Mouse (Mus musculus): ENCODE measurements around the gene Arhgef10l. TPM values are rescaled to one million over a fixed set of nuclear protein-coding genes. Genes with fewer than 3 reads are reported as not detected.

Arhgef10l gene
- polyA plus RNA-seq, 1 experiment from 2014 or later, result 15.0 TPM

DNA sequence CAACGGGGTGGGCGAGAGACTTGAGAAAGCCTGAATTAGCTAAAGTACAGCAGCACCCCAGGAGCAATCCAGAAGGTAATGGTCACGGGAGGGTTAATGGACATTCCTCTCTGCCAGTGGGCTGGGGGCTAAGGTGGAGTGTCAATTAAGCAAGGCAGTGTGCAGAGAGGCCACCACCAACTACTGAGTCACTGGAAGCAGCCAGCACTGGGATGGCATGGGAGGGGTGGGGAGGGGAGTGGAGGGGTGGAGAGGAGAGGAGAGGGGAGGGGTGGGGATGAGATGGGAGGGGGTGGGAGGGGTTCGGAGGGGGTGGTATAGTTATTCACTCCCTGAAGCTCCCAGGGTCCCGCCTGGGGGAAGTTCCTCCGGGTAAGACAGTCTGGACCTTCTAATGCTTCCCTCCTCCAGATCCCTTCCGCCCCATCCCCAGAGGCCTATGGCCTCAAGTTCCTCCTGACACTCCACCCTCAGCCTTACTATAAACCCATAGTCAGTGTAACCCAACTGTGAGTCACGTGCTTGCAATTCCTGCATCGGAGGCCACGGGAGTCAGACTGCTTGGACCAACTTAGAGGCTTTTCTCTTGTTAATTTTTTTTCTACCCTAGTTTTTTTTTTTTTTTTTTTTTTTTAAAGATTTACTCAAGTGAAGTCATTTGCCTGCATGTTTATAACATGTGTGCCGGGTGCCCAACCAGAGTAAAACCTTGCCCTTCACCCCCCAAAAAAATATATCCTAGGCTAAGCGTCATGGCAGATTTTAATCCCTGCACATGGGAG lies 22.4 kb upstream of the Arhgef10l start:
- no peak overlapping the region for H3K4me3 ChIP-seq (ENCODE audit: low read depth, low read length)
- no peaks in the 10 kb centered on the region for H3K9me3 ChIP-seq (replicated peaks; ENCODE audit: control insufficient read depth, low read length)
- no peak overlapping the region for H3K27ac ChIP-seq (ENCODE audit: low read depth, low read length)
- H3K4me2 ChIP-seq (ENCODE audit: low read length), result no peak overlapping the region
- WGBS, result 64% methylated on average over 11 of the region's 12 CpGs
- H3K4me1 ChIP-seq (ENCODE audit: control insufficient read depth, insufficient read depth, low read length), result peaks cover 6% of the 10 kb centered on the region; the same call in 1 of the 2 replicates
- no peaks in the 10 kb centered on the region for H3K36me3 ChIP-seq (ENCODE audit: control insufficient read depth, insufficient read depth, low read length)
- no peak overlapping the region for H3K9ac ChIP-seq (ENCODE audit: low read length)
- DNase-seq (ENCODE audit: low spot score) (no peak), ATAC-seq (no peak)
- no peaks in the 10 kb centered on the region for H3K27me3 ChIP-seq (replicated peaks; ENCODE audit: control insufficient read depth, insufficient read depth, low read length)

DNA sequence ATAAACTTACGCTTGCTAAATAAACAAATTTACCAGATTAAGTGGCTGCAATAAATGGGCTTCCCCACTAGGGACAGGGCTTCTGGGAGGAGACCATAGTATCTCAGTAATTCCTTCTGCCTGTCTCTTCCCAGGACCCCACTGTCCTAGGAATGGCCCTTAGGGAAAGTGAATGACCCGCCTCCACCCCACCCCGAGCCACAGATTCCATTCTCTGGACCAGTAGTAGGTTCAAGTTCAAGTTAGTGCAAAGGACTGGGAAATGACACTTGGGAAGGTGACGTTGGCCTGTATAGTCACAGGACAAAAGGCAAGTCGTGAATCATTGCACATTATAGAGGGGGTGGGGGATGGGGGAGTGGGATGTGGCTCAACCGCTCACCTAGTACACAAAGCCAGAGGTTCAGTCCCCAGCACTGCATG lies 19.1 kb upstream of the Arhgef10l start:
- no peaks in the 10 kb centered on the region for H3K27me3 ChIP-seq (replicated peaks; ENCODE audit: control insufficient read depth, insufficient read depth, low read length)
- H3K4me3 ChIP-seq (ENCODE audit: low read depth, low read length), result no peak overlapping the region
- DNase-seq (ENCODE audit: low spot score) (no peak), ATAC-seq (no peak)
- no peak overlapping the region for H3K27ac ChIP-seq (ENCODE audit: low read depth, low read length)
- WGBS, result 59% methylated on average over 6 of the region's 6 CpGs
- H3K9ac ChIP-seq (ENCODE audit: low read length), result no peak overlapping the region
- no peak overlapping the region for H3K4me2 ChIP-seq (ENCODE audit: low read length)
- H3K9me3 ChIP-seq (replicated peaks; ENCODE audit: control insufficient read depth, low read length), result no peaks in the 10 kb centered on the region
- H3K4me1 ChIP-seq (ENCODE audit: control insufficient read depth, insufficient read depth, low read length), result peaks cover 6% of the 10 kb centered on the region; the same call in 1 of the 2 replicates
- no peaks in the 10 kb centered on the region for H3K36me3 ChIP-seq (ENCODE audit: control insufficient read depth, insufficient read depth, low read length)

DNA sequence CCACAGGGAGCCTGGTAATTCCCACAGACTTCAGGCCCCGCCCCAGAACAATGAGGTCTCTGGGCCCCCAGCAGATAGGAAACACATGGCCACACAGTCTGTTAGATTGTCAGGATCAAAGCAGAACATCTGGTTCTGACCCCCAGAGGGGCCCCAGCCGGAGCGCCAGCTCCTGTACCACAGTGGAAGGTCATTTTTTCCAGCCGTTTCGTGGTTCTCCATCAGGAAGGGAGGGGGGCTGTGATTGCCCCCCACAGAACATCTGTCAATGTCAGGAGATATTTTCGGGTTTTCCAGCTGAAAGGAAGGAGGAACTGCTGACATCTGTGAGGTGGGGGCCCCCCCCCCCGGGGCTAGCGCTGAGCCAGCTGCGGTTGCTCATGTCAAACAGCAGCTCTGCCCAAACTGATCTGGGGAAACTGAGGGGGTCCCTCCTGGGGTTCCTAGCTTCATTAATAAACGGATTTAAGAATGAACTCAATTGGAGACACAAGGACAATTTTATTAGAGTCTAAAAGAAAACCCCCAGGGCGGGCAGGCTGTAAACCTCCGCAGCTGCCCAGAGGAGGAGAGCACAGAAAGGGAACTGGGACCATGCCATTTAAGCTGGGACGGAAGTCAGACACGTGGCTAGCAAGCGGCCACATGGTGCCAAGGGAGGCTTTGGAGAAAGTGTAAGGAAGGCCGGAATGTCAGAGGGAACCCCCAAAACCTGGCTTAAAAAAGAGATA lies 18.5 kb upstream of the Arhgef10l start:
- peaks cover 6% of the 10 kb centered on the region; the same call in 1 of the 2 replicates for H3K4me1 ChIP-seq (ENCODE audit: control insufficient read depth, insufficient read depth, low read length)
- no peak overlapping the region for H3K4me2 ChIP-seq (ENCODE audit: low read length)
- 26% methylated on average over 16 of the region's 16 CpGs for WGBS
- ATAC-seq (no peak), DNase-seq (ENCODE audit: low spot score) (no peak)
- H3K4me3 ChIP-seq (ENCODE audit: low read depth, low read length), result no peak overlapping the region
- no peaks in the 10 kb centered on the region for H3K27me3 ChIP-seq (replicated peaks; ENCODE audit: control insufficient read depth, insufficient read depth, low read length)
- H3K27ac ChIP-seq (ENCODE audit: low read depth, low read length), result no peak overlapping the region
- no peak overlapping the region for H3K9ac ChIP-seq (ENCODE audit: low read length)
- no peaks in the 10 kb centered on the region for H3K36me3 ChIP-seq (ENCODE audit: control insufficient read depth, insufficient read depth, low read length)
- H3K9me3 ChIP-seq (replicated peaks; ENCODE audit: control insufficient read depth, low read length), result no peaks in the 10 kb centered on the region

DNA sequence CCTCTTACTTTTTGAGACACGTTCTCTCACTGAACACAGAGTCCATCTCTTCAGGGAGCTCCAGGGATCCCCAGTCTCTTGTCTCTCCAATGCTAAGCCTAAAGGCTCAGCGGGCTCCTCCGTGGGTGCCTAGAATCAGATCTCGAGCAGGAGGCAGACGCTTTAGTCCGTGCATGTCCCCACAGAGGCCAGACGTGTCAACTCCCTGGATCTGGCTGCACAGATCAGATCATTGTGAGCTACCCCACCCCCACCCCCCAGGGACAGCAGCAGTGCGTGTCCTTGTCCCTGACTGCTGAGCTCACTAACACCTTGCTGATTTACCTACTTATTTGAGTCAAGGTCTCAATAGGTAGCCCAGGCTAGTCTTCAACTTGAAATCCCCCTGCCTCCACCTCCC lies 17.8 kb upstream of the Arhgef10l start:
- Histone ChIP-seq H3K4me2 (ENCODE audit: low read length) (no peak overlapping the region), H3K36me3 (ENCODE audit: control insufficient read depth, insufficient read depth, low read length) (no peaks in the 10 kb centered on the region), H3K4me3 (ENCODE audit: low read depth, low read length) (no peak overlapping the region), H3K27me3 (replicated peaks; ENCODE audit: control insufficient read depth, insufficient read depth, low read length) (no peaks in the 10 kb centered on the region), H3K4me1 (ENCODE audit: control insufficient read depth, insufficient read depth, low read length) (peaks cover 6% of the 10 kb centered on the region; the same call in 1 of the 2 replicates), H3K9ac (ENCODE audit: low read length) (no peak overlapping the region), H3K9me3 (replicated peaks; ENCODE audit: control insufficient read depth, low read length) (no peaks in the 10 kb centered on the region), H3K27ac (ENCODE audit: low read depth, low read length) (no peak overlapping the region)
- 68% methylated on average over 8 of the region's 8 CpGs for WGBS
- ATAC-seq (no peak), DNase-seq (ENCODE audit: low spot score) (no peak)

DNA sequence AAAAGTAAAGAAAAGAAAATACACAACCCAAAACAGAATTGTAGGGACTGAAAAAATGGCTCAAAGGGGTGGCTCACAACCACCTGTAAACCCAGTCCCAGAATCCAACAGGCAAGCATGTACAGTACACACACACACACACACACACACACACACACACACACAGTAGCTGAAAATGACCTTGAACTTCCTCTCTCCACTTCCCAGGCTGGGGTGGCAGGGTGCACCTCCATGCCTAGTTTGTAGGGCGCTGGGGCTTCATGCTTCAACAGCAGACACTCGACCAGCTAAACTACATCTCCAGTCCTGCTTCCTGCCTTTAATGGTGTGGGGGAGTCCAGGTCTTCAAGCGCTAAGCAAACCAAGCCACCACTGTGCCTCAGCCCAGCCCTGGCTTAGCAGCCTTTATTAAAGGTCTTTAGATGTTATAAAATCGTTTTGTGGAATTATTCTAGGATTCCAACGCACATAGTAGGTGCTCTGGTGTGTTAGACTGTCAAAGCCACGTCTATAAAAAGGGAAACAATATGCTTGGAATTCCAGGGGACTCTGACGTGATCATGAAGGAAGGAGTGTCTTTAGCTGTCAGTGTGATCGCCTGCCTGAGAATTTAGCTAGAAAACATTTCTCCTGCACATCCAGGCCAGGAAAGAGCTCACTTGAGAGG lies 15.1 kb upstream of the Arhgef10l start:
- Histone ChIP-seq H3K27me3 (replicated peaks; ENCODE audit: control insufficient read depth, insufficient read depth, low read length) (no peaks in the 10 kb centered on the region), H3K9me3 (replicated peaks; ENCODE audit: control insufficient read depth, low read length) (no peaks in the 10 kb centered on the region), H3K4me2 (ENCODE audit: low read length) (no peak overlapping the region), H3K36me3 (ENCODE audit: control insufficient read depth, insufficient read depth, low read length) (no peaks in the 10 kb centered on the region), H3K4me3 (ENCODE audit: low read depth, low read length) (no peak overlapping the region), H3K9ac (ENCODE audit: low read length) (no peak overlapping the region), H3K27ac (ENCODE audit: low read depth, low read length) (no peak overlapping the region), H3K4me1 (ENCODE audit: control insufficient read depth, insufficient read depth, low read length) (peaks cover 6% of the 10 kb centered on the region; the same call in 1 of the 2 replicates)
- no peak for DNase-seq (ENCODE audit: low spot score)
- ATAC-seq, result no peak
- 64% methylated on average over 8 of the region's 8 CpGs for WGBS

DNA sequence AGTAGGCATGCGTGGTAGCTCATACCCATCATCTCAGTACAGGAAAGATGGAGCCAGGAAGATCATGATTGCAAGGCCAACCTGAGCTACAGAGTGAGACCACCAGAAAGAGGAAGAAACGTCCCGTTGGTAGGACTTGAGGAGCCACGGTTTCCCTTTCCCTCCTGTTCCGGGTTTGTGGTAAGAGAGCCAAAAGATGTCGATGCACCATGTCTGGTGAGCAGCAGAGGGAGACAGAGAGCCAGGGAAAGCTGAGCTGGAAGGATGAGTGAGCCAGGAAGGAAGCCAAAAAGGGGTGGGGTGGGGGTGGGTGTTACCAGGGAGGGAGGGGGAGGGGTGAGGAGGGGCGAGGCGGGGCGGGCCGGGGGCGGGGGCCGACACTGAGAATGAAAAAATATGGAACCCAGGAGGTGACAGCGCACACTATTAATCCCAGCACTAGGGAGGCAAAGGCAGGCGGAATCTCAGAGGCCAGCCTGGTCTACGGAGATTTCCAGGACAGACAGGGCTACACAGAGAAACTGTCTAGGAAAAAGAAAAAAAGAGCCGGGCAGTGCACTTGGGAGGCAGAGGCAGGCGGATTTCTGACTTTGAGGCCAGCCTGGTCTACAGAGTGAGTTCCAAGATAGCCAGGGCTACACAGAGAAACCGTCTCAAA lies 14.0 kb upstream of the Arhgef10l start:
- 25% methylated on average over 18 of the region's 18 CpGs for WGBS
- H3K4me2 ChIP-seq (ENCODE audit: low read length), result 0 out of 2 replicates have a peak overlapping the region, but pooled peaks have one; percentile 16
- H3K27me3 ChIP-seq (replicated peaks; ENCODE audit: control insufficient read depth, insufficient read depth, low read length), result no peaks in the 10 kb centered on the region
- ATAC-seq (peak; percentile 59), DNase-seq (ENCODE audit: low spot score) (peak; percentile 83)
- no peak overlapping the region for H3K27ac ChIP-seq (ENCODE audit: low read depth, low read length)
- H3K9me3 ChIP-seq (replicated peaks; ENCODE audit: control insufficient read depth, low read length), result no peaks in the 10 kb centered on the region
- H3K36me3 ChIP-seq (ENCODE audit: control insufficient read depth, insufficient read depth, low read length), result no peaks in the 10 kb centered on the region
- peaks cover 6% of the 10 kb centered on the region; the same call in 1 of the 2 replicates for H3K4me1 ChIP-seq (ENCODE audit: control insufficient read depth, insufficient read depth, low read length)
- H3K9ac ChIP-seq (ENCODE audit: low read length), result no peak overlapping the region; the same call in 1 of the 2 replicates
- no peak overlapping the region for H3K4me3 ChIP-seq (ENCODE audit: low read depth, low read length)

DNA sequence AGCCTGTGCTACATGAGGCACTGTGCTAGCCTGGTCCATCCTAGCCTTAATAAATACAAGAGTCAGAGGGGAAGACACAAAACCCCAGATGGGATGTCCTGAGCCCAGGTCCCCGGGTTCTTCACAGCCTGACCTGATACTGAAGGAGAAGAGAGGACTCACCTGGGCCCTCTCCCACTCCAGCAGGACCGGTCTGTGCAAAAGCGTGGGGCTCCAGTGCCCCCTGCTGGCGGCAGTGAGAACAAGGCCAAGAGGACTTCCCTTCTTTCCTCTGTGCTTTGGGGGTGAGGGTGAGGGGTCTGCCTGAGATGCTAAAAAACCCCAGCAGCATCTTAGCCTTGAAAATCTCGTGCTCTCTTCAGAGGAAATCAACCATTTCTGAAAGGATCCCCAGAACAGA lies 13.2 kb upstream of the Arhgef10l start:
- no peaks in the 10 kb centered on the region for H3K36me3 ChIP-seq (ENCODE audit: control insufficient read depth, insufficient read depth, low read length)
- no peak overlapping the region for H3K9ac ChIP-seq (ENCODE audit: low read length)
- H3K27ac ChIP-seq (ENCODE audit: low read depth, low read length), result no peak overlapping the region
- DNase-seq (ENCODE audit: low spot score) (peak; percentile 50), ATAC-seq (0 out of 2 replicates have a peak, but pooled peaks have one; percentile 30)
- H3K4me3 ChIP-seq (ENCODE audit: low read depth, low read length), result no peak overlapping the region
- no peaks in the 10 kb centered on the region for H3K9me3 ChIP-seq (replicated peaks; ENCODE audit: control insufficient read depth, low read length)
- WGBS, result 17% methylated on average over 5 of the region's 5 CpGs
- 0 out of 2 replicates have a peak, but pooled peaks cover under 1% of the 10 kb centered on the region for H3K4me1 ChIP-seq (ENCODE audit: control insufficient read depth, insufficient read depth, low read length)
- no peak overlapping the region for H3K4me2 ChIP-seq (ENCODE audit: low read length)
- no peaks in the 10 kb centered on the region for H3K27me3 ChIP-seq (replicated peaks; ENCODE audit: control insufficient read depth, insufficient read depth, low read length)

DNA sequence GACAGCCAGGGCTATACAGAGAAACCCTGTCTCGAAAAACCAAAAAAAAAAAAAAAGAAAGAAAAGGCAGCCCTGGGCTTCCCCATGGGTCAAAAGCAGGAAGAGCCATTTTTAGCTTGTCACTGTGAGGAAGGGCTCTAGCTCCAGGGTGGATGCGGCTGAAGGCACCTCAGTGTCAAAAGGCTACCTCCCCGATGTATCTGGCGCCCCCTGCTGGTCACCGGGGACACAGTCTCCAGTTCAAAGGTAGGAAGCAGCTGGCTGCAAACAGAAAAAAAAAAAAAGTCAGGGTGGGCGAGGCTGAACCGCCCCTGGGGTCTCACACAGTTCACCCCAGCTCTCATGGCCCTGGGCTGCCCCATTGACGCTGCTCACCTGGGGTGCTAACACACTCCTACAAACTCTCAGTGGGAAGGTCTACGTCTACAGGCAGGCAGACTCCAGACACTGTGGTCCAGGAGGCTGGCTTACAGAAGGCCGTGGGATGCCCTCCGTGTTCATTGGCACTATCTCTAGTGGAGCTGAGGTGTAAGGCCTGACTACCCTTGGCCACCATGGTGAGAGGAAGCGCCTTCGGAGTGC lies 8.6 kb upstream of the Arhgef10l start:
- ATAC-seq, result peak; percentile 54
- no peaks in the 10 kb centered on the region for H3K4me1 ChIP-seq (ENCODE audit: control insufficient read depth, insufficient read depth, low read length)
- H3K4me2 ChIP-seq (ENCODE audit: low read length), result no peak overlapping the region
- no peaks in the 10 kb centered on the region for H3K36me3 ChIP-seq (ENCODE audit: control insufficient read depth, insufficient read depth, low read length)
- peak; percentile 83 for DNase-seq (ENCODE audit: low spot score)
- no peaks in the 10 kb centered on the region for H3K9me3 ChIP-seq (replicated peaks; ENCODE audit: control insufficient read depth, low read length)
- no peaks in the 10 kb centered on the region for H3K27me3 ChIP-seq (replicated peaks; ENCODE audit: control insufficient read depth, insufficient read depth, low read length)
- H3K27ac ChIP-seq (ENCODE audit: low read depth, low read length), result no peak overlapping the region
- WGBS, result 29% methylated on average over 13 of the region's 13 CpGs
- H3K4me3 ChIP-seq (ENCODE audit: low read depth, low read length), result no peak overlapping the region
- H3K9ac ChIP-seq (ENCODE audit: low read length), result no peak overlapping the region
